Mouse (Mus musculus) embryo, embryonic 10 days (tissue): ENCODE measurements at regions not wholly inside any gene's neighbourhood (a gene's known extent, or its start where the extent isn't known, plus 50 kb on each side); places are given as distances from the start of the nearest gene placed in this dataset.

Source experiments
- DNase-seq: peaks from one replicate; pipeline ENCODE4 v3.0.0-alpha.2; 2015; ENCODE audit warnings: low spot score

DNA sequence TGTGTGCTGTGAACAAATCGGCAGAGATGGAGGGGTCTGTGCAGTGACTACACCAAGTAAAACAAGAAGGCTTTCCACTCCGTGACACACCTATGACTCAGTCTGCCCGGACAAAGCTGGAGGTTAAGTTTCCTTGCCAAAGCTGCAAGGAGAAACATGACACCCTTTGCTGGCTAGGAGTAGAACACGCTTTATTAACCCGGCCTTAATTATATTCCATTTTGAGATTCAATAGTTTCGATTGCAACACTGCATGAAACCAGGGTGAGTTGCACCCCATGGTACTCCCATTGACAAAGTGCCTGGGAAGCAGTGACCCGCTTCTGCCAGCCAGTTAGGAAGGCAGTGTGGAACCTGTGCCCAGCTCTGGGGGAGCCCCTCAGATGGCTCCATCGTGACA is 256.2 kb upstream of the Gm26657 start:
- no peak for DNase-seq

DNA sequence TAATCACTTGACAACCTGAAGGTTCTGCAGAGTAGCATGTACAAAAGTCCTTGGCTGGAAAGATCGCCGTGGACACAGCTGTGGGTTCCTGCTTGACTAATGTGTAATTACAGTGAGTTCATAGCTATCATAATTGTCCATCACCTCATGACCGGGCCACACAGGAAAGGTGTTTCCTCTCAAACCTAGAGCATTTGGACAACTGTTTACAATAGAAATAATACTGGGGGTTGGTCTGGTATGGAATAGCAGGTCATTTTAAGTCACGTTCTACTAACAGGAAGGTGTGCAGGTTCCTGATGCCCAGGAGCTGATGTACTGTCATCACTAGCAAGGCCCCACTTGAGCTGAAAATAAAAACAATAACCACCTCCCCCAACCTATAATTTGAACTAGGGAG is 283.1 kb upstream of the Gm26657 start:
- DNase-seq: no peak

DNA sequence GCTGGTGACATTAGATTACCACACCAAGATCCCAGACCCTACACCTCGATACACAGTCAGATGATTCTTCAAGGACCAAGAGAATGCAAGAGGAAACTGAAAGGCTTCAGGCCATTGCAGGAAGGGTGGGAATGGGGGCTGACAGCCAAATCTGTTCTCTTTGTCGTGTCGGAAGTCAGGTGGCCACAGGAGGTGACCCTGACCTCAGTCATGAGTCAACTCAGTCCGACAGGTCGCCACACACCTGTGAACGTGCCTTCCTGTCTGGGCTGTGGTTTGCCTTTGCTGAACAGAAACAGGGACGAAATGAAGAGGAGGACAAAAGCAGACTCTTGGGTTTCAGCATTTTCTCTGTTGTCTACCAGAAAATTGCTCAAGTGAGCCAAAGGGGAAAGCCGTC is 318.3 kb upstream of the Gm26657 start:
- DNase-seq: no peak

DNA sequence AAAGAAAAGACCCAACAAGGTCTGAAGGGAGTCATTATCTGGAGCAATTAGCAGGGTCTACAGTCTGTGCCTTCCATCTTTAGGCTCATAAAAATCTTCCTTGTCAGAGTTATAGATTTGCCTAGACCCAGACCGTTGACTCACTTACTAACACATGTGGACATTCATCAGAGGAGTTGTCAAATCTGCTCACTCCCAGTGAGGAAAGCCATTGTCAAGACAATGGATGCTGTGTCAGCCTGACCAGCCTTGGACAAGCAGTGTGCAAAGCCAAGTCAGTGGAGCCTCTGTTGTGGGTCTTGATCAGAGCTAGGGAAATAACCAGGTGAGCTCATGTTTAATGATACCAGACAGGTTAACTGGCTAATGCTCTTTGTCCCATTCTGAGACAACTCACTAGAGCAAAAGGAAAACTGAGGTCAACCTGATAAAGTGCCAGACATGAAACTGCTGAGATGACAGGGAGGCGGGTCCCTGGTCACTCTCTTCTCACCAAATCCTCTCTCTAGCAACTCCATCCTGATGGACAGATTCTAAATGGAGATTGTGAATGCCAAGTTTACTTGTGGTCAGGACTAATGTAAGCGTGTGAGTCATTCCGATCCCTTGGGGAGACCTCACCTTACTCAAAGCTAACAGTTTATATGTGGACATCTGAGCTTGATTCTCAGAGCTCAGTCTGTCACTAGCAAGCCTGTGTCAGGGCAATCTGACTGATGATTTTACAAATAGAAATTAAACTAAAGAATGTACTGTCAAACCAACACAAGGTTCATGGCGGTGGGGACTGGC is 320.6 kb upstream of the Gm26657 start:
- no peak for DNase-seq

DNA sequence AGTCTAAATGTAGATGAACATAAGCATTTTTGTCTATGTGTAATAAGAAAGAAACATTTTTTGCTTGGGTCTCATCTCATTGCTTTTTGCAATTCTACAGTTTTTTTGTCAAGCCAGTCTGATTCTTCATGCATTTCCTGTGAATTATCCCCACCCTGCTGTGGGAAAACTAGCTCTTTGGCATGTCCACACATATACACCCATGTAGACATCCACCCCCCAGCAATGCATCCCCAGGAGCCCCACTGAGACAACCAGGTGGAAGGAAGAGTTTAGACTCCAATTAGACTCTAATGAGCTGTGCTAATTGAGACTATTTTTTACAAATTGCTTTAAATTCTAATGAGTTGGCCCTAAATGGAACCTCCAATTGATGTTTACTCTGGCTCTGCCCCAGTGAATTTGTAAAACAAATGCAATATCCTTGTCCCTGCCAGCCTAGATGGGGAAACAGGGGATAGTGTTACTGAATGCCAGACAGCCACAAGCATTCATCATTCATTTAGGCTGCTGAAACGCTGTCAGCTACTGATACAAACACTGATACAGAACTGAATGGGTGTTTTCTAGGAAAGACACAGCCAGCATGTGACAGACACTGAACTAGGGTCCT is 328.7 kb upstream of the Gm26657 start:
- no peak for DNase-seq

DNA sequence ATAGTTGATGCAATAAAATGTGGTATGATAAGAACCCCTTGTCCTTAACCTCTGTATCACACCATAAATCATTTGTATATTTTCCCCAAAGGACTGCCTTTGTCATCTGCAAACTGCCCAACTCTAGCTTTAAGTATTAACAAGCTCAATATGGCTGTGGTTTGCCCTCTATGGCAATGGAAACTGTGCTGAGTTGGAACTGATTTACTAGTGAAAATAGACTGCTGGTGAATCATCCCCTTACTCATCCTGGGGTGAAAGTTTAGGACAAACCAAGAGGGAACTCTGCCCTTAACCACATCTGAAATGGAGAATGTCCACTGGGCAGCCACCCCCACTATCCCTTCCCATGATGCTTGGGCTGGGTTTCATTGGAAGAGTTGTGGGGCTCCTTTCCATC is 346.1 kb upstream of the Gm26657 start:
- no peak for DNase-seq

DNA sequence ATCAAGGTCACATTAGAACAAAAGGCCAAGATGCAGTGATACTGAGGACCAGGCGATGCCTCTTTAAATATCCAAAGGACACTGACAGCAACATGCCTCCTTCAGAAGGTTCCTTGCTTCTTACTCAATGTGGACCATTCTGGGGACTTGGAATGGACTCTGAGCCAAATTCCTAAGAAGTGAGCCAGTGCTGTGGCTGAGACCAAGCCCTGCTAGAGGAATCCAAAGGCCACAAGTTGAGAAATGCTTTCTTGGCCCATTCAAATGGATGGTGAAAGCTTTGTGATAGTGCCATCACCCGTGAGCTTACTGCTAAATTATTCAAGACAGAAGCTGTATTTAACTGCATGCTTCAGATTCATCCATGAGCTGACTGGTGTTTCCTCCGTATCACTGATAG is 352.8 kb upstream of the Gm26657 start:
- no peak for DNase-seq

DNA sequence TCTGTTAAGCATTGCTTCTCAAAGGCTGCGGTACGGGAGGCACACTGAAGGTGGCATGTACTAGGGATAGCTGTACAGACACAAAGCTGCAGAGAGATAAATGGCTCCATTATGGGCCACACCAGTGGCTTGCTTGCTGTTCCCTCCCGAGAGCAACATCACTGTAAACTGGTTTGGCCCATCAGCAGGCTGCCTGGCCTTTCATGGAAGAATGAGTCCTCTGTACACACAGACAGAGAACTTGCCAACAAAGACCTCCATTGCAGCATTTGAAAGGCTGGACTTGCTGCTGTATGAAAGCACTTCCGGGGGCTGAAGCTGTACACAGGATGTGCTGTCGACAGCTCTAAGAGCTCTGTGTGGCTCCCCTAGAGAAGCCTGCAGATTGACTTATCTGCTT is 364.1 kb upstream of the Gm26657 start:
- peak; percentile 4 for DNase-seq

DNA sequence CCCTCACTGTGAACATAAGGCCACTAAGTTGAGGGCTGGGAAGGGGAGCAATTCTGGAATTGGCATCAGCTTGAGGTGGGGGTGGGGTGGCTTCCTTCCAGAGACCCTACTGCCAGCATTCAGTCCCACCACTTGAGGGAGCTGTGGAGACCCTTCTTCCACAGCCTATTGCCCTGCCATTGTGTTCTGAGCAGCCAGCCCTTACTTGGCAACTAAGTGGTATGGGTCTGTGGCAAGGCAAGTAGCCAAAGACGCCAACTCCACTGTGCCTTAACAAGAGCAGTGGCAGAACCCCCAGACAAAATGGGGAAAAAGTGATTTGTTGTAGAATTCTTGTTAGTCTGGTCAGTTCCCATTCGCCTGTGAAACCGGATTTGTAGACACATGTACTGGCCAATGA is 365.4 kb upstream of the Gm26657 start:
- no peak for DNase-seq

DNA sequence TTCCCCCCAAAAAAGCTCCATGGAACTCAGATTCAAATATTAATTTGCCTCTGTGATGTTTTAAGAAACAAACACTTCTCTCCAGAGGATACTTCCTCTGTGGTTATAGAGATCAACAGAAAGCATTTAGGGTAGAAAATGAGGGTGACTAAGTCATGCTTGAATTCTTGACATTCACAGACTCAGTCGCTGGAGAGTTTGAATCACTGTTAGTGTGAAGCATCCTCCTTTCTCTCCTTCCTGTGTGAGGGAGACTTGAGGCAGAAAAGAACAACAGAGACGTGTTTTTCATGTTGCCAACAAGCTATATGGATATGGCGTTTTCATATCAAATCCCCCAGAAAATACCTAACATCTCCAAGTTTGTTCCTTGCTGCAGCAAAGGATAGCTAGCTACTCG is 366.1 kb upstream of the Gm26657 start:
- no peak for DNase-seq

DNA sequence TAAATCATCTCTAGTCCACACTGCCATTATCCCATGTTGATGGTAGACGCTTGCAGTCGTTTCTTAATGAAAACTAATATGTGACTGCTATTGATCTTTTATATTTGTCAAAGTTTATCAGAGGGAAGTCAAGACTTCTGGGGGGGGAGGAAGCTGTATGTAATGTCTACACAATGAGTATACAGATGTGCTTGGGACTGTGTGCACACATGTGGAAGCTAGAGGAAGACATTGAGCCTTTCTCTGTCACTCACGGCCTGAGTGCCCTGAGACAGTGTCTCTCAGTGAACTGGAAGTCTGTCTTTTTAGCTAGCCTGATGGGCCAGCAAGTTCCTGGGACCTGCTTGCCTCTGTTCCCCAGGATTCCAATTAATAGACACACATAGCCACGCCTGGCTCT is 366.7 kb upstream of the Gm26657 start:
- DNase-seq: no peak

DNA sequence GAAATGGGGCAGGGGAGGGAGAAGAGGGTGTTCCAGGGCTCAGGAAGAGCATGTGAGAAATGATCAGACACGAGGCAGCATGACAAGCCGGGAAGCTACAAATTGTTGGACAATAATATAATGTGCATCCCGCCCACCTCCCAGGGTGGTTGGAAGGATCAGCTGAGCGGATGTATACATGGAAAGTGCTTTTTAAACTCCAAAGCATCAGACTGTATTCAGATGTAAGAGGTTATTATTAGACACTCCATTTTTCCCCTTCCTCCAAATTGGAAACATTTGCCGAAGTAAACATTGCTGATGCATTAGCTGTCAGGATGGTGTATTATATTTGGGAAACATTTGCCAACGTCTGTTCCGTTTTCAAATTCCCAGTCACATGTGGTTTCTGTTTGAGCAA is 367.2 kb upstream of the Gm26657 start:
- no peak for DNase-seq

DNA sequence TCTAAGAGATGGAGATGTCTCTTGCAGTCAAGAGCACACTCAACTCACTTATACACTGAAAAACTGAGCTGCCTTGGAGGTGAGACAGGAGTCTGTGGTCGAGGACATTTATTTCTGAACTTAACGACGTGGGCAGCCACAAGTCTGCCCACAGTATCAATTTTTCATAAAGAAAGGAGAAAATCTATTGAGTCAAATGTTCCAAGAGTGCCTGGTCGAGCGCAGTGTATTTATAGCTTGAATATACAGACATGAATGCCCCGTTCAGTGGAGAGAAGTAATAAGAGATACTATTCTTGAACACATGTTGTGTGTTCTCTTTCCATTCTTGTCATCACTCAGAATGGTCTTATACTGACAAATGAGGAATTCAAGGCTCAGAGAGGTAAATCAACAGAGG is 375.3 kb upstream of the Gm26657 start:
- no peak for DNase-seq

DNA sequence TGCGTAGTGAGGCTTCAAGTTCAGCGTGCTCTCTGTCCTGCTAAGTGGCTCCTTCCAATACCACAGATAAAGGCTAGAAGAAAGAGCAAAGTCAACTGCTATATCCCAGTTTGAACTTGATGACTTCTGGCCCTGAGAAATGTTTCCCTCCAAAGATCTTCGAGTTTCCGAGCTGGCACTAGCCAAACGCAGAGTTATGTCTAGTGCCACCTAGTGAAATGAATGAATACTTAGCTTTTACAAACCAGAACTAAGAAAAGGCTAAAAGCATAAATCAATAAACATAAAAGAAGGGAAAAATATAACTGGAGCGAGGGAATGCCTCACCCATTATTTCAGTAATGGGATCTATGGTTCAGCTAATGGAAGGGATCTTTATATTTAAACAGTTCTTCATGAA is 377.7 kb upstream of the Gm26657 start:
- DNase-seq: peak; percentile 58

DNA sequence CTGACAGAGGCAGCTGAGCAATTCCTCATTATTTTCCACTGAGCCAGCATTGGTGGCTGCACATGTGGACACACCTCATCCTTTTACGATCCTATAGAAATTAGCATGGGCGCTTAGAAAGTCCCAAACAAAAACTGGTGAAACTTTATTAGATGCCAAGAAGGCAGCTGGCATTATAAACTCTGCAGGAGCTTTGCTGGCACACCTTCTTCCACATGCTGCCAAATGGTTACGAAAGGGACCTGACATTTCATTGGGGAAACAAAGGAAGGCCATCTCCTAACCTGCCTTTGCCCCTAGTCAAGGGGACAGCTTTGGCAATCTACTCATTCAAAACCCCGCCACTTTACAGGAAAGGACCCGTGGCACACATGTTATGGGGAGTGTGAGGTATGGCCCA is 390.7 kb upstream of the Gm26657 start:
- no peak for DNase-seq

DNA sequence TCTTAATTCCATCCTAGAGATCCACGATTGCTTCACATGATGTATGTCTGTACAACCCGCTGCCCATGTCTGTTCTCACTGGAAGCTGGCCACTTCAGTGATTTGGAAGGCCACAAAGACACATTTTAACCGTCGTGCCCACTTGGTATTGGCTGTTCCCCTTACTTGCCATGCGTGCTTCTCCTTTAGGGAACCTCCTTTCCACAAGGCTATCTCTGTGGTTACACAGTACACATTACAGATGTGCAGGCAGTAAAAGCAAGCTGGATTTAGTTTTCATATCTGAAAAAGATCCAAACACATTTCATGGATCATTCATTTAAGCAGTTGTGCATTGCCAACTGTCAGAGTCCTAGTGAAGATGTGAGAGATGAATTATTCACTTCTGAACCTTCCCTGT is 414.7 kb upstream of the Gm26657 start:
- no peak for DNase-seq

DNA sequence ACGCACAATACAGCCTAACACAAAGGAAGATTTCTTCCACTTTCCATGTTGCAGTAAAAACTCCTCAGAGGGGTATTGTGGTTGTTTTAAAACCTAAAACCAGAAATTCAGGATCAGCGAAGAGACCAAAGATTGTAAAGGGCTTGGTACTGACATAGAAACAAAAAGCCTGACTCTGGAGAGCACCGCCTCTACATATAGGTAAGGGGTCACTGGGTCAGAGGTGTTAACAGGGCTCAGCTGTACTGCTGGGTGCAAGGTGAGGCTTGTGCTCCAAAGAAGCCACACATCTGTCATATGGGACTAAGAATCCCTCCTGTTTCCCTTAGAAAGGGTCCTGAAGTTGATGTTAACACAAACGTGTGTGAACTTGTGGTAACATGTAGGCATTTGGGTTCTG is 420.7 kb upstream of the Gm26657 start:
- no peak for DNase-seq

DNA sequence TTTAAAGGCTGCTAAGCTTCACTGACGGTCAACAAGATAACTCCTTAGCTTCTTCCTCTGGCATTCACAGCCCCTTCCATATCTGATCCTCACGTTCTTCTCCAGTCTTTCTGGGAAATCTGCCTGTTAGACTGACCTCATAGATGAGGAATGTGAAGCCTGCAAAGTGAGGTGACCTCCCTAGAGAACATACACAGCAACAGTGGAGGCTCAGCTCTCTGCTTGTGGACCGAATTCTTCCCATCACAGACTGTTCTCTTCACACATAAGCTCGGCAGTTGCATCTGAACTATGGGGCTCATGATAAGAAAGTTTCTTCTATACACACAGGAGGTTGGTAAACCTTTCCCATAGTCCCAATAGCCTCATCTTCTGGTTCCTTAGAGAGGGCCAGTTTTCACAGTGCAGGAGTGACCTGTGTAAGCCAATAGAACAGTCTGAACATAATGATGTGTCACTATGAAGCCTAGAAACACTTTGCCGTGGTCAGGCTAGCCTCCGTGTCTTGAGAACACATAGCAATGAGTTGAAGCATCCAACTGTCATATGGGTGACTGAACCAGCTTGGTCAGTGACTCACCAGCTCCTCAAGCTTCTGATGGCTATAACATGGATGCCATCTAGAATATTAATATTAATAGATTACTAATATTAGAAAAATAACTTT is 434.1 kb upstream of the Gm26657 start:
- no peak for DNase-seq

DNA sequence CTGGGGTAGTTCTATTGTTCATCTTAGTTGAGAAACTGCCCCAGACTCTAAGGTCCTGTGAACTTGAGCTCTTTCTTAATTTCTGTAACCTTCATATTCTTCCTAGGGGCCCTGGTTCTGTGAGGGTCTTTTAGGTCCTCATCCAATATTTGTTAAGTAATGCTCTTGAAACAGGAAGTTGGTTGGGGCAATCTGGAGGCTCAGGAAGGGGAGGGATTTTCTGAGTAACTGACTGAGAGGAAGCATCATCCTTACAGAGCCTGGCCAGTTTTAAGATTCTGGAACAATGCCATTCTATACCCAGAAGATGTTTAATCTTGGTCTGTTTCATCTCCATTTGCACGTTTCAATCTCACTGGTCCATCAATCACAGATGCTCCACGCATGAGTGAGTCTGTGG is 435.6 kb upstream of the Gm26657 start:
- no peak for DNase-seq

DNA sequence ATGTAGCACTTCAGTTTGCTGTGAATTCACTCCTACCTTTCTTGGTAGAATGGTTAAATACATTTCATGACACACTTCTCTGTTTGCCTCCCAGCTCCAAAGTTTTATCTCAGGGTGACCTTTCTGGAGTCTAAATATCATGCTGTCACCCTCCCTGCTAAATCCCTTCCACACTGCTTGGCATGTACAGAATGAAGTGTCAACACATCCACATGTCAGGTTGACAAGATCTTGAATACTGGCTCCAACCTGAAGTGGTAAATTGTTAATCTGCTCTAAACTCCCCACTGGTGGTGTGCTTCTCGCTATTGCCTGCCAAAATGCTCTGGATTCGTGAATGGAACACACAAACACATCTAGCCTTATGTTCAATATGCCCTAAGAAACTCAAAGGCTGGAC is 451.9 kb upstream of the Gm26657 start:
- no peak for DNase-seq

DNA sequence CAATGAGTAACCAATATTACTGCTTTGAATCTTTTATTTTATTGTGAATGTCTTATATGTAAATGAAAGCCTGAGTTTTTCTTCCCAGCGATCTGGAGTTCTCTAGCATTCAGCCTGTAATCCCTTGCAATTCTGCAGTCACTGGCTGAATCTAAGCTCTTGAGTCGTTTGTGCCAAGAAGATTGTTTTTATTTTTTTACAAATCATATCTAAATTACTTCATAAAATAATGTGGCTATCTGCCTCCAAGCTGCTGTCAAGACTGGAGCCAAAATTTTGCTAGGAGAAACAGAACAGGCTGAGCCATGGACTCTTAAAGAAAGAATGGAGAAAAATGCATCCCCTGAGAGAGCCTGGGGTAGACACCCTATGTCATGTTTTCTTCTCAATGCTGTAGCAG is 455.4 kb upstream of the Gm26657 start:
- no peak for DNase-seq

DNA sequence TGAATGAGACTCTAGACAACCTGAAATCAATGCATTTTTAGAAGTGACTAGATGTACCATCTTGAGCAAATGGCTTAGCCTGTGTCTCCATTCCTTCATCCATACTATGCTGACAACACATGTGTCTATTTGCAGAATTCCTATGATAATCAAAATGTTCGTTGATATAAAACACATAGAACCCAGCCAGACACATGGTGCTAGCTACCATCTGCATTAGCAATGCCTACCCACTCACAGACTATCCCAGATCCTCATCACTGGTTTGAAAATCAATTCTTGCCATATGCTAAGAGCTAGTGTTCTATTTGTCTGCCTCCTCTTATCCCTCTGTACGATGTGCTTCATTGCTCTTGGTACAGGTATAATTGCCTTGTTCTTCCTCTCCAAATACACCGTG is 464.0 kb upstream of the Gm26657 start:
- no peak for DNase-seq

DNA sequence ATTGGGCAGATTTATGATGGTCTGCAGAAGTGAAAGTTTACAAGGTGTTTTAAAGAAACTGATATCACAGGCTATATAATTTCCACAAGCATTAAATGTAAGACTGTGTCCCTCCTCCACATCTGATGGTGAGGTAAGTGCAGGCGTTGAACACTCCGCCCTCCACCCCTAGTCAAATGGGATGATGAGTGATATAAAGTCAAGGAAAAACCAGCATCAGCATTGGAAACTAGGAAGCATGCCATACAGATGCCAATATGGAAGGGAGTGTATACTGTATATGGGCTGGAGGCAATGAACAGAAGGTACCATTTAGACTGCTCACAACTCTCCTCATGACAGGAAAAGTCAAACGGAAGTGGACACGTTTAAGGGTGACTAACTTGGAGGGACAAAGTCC is 468.5 kb upstream of the Gm26657 start:
- no peak for DNase-seq

DNA sequence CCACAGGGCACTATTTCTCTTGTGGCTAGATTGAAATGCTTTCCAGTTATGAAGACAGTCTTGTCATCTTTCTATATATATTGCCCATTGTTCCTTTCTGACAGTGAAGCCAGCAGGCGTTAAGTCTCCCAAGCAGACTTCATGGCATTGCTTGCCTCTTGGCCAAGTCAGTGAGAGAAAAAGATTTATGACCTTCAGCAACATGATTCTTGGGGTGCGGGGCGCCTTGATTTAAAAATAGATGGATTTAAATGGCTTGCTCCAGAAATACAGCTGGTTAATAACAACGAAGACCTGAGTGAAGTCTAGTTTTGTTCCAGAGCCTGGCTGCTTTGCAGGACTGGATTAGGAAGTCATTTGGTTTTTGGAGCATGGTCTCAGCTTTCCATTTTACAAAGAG is 475.2 kb upstream of the Gm26657 start:
- DNase-seq: no peak
